Mouse (Mus musculus): ENCODE results near the gene Tbc1d30.

Gene Tbc1d30

GRCm38 (mm10) chr10:121263520-121264203 is 87.4 kb downstream of the Tbc1d30 start:
- peak; percentile 59 for DNase-seq (ENCODE audit: low spot score)

DNA sequence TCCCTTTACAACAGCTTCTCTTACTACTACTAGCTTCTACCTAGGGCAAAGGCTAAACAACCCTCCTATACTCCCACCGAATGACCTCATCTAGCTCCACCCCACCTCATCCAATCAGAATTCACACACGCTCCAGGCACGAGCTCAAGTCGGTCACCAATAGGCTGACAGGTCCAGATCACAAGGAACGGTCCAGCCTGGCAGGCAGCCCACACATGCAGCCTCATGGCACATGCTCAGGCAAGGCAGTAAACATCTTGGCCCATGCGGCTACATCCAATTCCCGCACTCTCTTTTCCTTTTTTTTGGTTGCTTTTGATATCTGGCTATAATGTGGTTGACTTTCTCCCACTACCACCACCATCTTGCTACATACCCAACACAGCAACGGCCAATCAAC is 88.9 kb downstream of the Tbc1d30 start:
- no peak for DNase-seq (ENCODE audit: low spot score)

- no peak for DNase-seq (ENCODE audit: low spot score)
Measured at GRCm38 (mm10) chr10:121261036-121261592, 90.0 kb downstream of the Tbc1d30 start.

- peak; percentile 53 for DNase-seq (ENCODE audit: low spot score)
Measured at GRCm38 (mm10) chr10:121256115-121256825, 94.8 kb downstream of the Tbc1d30 start.

GRCm38 (mm10) chr10:121255465-121255864 is 95.6 kb downstream of the Tbc1d30 start:
- DNase-seq (ENCODE audit: low spot score), result no peak

DNA sequence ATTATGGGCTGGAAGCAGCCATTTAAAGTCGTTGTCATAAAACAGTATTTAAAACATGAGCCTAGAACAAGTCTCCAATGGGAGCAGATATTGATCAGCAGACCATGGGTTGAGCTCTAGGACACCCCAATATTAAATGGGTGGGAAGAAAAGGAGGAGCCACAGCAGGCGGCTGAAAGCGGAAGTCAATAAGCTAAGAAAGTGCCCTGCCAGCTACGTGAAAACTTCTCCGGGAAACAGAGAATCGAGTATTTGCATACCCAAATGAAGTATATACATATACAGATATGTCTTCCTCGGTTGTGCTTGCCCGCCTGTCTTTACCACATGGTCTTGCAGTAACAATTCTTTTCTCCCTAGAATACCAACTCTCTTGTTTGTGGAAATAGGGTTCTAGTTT is 96.7 kb downstream of the Tbc1d30 start:
- DNase-seq (ENCODE audit: low spot score), result no peak

DNA sequence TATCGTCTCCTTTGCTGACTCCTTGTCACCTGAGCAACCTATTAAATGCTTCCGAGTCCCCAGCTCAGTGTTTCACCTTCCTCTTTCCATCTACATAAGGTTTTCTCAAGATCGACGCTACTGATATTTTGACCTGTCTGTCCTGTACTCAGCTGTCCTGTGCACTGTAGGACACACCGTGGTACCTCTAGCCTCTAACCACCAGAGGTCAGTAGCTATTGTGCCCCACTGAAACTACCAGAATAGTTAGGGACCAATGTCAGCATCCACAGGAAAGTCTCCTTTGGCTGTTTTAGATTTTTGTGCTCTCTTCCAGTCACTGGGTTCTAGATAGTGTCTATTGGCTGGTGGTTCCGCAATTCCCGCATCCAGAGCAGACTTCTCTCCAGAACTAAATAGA is 98.3 kb downstream of the Tbc1d30 start:
- DNase-seq (ENCODE audit: low spot score), result no peak

DNA sequence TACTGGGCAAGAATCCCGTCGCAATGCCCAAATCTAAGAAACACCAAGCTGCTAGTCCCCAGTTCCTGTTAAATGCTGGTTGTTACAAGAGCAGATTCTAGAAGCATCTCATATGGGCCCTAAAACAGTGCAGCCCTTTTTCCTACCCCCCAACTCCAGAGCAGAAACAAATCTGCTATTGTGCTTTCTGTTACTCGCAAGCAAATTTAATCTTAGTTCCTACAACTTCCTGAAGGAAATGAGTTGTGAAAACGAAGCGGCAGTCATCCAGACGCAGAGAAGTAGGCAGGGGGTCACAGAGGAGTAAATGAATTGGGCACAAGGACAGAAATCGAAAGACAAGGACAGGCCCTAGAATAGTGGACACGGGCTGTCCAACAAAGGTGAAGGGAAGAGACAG is 99.9 kb downstream of the Tbc1d30 start:
- DNase-seq (ENCODE audit: low spot score), result no peak

DNA sequence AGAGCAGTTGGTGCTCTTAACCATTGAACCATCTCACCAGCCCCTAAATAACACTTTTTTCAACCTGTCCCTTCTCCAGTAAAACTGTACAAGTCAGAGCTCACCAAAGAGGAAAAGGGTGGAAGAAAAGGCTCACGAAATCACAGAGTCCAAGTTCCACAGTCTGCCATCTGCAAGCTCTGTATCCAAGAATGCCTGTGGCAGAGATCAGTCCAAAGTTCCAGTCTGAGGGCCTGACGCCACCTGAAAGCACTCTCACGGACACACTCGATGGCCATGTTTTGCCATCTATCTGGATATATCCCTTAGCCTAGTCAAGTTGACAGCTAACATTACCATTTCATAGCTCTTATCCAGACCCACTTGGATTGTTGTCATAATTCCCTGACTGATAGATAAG is 101.3 kb downstream of the Tbc1d30 start:
- no peak for DNase-seq (ENCODE audit: low spot score)

- no peak for DNase-seq (ENCODE audit: low spot score)
Measured at GRCm38 (mm10) chr10:121247545-121247944, 103.5 kb downstream of the Tbc1d30 start.

DNA sequence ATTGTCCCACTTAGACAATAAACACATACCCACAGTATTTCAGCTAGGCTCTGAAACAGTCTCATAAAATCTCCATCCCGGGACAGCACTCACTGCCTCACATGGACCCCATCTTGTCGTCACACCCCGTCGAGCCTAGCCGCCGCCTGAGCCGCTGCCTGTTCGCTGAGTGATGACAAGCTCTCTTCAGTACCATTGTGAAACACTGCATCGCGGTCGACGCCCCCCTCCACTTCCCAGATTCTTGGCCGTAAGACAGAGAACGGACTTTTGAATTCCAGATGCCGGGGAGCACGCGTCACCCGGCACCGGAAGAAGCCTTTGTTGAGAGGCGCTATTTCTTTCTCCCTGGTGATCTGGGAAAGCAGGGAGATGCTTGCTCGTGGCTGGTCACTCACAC is 104.1 kb downstream of the Tbc1d30 start:
- no peak for DNase-seq (ENCODE audit: low spot score)

DNA sequence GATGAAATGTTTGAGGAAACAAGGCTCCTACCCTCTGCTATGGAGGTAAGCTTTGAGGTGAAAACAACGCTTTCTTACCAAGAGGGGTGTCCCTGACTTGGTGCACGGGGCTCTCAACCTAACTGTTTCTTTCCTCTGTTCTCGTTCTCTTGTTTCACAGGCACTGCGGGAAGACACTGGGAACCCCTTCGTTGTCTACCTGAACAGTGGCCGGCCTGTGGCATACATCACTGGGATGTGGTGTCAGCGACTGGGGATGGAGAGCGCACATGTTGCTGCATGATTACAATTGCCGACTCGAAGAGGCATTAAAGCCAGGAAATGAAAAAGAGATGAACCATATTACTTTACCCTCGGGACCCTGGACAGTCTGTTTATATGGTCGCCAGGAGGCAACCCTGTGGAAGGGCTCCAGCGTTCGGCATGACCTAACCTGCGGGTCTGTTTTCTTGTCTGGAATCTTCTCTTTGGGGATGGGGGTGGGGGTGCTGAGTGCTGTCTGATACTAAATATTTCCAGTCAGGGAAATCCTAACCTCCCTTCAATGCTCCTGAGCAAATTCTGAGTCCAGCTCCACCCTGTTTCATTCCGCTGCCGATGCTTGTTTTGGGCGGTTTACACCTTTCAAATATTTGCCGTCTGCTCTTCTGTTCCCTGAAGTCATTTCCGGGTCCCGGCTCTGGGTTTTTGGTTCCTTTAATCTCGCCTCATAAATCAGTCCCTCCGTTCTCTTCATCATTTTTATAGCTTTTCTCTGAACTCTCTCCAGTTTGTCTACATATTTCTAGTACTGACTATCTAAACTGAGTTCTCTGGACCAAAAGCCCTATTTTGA is 107.5 kb downstream of the Tbc1d30 start:
- DNase-seq (ENCODE audit: low spot score), result no peak

DNA sequence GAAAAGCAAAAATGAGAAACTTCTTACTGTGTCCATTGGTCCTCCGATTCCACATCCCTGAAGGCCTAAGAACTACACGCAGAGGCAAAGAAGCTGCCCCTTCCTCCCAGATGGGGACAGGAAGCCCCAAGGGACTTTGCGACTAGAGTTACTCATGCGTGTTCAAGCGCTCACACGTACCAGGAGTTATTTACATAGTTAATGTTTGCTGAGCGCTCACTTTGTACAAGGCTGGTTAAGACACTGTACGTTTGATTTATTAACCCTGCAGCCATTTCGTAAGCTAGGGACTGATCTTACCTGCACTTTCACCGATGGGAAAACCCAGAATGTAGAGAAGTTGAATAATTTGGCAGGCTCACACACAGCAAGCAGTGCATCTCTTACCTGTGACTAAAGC is 108.5 kb downstream of the Tbc1d30 start:
- no peak for DNase-seq (ENCODE audit: low spot score)

- DNase-seq (ENCODE audit: low spot score), result no peak
Measured at GRCm38 (mm10) chr10:121239065-121239464, 112.0 kb downstream of the Tbc1d30 start.

DNA sequence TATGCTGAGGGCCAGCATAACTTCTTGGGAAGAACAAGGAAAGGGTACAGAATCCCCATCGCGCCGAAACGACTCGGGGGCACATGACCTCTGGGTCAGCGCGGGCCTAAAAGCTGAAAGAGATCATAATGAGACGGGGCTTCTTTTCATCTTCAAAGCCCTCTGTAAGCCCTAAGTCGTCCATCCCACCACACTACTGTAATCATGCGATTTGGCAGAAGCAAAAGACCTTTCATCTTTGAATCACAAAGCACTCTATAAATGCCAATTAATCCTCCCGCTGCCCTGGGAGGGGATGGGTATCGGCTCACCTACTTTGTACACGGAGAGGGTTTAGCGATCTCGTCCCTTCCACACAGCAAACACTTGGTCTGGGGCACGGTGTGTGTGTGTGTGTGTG is 112.5 kb downstream of the Tbc1d30 start:
- no peak for DNase-seq (ENCODE audit: low spot score)

DNA sequence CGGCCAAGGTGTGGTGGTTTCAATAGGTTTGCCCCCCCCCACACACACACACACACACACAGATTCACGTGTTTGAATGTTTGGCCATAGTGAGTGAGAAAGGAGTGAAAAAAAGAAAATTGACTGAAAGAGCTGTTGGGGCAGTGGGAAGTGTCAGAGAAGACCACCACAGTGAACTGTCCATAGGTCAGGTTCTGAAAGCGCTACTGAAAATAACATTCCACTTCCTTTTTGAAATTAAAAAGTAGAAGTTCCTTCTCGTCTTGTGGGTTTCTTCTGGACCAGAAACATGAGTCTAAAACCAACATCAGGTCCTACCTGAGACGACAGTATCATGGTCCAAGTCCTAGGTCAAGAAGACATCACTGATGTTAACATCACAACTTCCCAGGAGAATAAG is 113.7 kb downstream of the Tbc1d30 start:
- DNase-seq (ENCODE audit: low spot score), result no peak

DNA sequence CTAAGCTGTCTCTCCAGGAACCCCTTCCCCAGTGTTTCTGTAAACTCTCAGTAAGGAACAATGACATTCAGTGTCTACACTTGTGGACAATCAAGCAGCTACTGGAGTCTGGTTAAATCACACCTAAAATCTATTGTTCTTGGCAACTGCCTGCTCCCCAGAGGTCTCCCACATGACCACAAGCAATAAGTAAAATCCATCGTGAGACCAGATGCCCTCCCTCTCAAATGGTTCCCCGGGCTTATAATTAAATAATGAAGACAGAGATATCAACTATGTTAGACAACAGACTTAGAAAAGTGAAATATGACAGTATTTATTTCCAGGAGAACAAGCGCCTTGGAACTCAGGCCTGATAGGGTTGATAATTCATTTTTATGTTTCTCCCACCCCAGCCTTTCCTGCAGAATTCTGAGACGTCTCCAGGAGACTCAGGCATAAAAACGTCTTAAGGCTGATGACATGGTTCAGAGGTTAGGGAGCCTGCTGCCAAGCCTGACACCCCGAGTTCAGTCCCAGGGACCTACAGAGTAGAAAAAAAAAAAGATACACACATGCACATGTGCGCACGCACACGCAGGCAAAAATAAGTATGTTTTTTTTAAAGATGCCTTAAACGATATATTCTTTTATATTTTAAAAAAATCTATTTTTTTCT is 115.8 kb downstream of the Tbc1d30 start:
- no peak for DNase-seq (ENCODE audit: low spot score)

DNA sequence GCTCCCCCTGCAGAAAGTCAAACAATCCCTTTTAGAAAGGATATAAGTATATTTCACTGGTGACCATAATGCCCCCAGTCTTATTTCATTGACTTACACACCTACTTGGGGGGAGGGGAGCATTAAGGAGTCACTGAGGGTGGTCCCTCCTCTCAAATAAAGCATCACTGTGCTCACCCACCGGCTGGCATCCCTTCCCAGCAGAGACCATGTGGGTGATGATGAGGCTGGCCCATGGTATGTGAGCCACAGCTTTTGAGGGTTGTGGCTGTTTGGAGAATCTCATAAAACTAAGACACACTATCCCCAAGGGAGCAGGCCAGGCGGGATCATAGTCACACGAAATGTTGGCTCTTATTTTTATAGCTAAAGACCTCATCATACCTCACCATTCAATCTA is 116.6 kb downstream of the Tbc1d30 start:
- no peak for DNase-seq (ENCODE audit: low spot score)

DNA sequence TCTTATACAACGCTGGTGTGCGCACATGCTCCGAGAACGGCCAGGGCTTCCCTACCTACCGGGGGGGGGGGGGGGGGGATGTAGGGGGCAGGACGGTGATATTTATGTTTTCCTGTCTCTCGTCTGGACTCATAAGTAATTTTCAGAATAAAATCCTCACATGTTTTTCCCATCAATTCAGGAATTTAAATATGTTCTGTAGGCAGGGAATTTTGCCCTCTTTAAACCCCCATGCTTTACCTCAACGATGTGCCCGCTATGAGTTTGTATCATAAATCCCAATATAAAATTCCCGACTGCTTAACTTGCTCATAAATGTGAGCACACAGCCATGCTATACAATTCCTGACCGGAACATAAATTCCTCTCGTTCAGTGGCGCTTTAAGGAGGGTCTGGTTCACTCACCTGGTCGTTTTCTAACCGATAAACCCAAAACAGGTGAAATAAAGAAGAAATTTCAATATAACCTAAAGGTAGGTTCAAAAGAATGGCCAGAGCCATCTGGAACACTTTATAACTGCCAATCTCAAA is 122.6 kb downstream of the Tbc1d30 start:
- DNase-seq (ENCODE audit: low spot score), result no peak

DNA sequence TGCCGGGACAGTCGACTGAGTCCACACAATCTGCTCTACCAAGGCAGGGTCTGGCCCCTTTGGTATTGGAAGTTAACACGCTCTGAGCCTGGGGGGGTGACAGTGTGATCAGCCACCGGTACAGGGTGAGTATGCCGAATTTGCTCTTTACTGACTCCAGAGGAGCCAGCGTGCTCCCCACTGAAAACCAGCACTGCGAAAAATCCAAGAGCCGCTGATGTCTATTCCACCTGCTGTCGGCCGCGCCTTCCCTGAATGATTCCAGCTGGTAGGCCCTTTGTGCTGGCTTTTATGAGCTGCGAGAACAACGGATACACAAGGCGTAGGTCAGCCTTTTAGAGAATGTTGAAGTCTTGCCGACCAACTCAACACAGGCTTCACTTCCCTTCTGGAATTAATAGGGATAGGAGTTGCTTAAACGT is 123.1 kb downstream of the Tbc1d30 start:
- DNase-seq (ENCODE audit: low spot score), result no peak

- no peak for DNase-seq (ENCODE audit: low spot score)
Measured at GRCm38 (mm10) chr10:121227403-121227802, 123.7 kb downstream of the Tbc1d30 start.

GRCm38 (mm10) chr10:121225636-121226035 is 125.4 kb downstream of the Tbc1d30 start:
- no peak for DNase-seq (ENCODE audit: low spot score)
